Mouse (Mus musculus) liver, embryonic 14.5 days (tissue): ENCODE data around the gene Emc4.

ENCODE experiments used
- CTCF ChIP-seq: IDR thresholded peaks from 2 replicates; pipeline ENCODE4 v1.5.1; 2016; ENCODE audit warnings: antibody characterized with exemption, low read depth, control low read depth
- EP300 ChIP-seq: IDR thresholded peaks from 2 replicates; pipeline ENCODE4 v1.6.1; 2016; ENCODE audit warnings: antibody characterized with exemption, low read depth

DNA sequence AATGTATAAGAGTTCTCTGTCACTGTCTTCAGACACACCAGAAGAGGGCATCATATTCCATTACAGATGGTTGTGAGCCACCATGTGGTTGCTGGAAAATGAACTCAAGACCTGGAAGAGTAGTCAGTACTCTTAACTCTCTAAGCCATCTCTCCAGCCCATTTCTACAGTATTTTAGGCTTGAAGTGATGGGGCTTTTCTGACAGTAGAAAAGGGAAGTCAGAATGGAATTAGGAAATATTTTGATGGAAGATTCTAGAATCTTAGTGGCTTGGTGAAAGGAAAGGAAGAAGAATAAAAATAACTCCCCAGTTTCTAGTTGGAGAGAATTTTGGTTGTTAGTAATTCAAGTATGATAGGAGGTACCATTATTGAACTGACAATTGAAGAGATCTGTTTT lies 26.1 kb upstream of the Emc4 start:
- TF ChIP-seq CTCF (no peak), EP300 (no peak)
